Comparison of ENCODE assay signal across 25 mouse cellular contexts in the genomic region with DNA sequence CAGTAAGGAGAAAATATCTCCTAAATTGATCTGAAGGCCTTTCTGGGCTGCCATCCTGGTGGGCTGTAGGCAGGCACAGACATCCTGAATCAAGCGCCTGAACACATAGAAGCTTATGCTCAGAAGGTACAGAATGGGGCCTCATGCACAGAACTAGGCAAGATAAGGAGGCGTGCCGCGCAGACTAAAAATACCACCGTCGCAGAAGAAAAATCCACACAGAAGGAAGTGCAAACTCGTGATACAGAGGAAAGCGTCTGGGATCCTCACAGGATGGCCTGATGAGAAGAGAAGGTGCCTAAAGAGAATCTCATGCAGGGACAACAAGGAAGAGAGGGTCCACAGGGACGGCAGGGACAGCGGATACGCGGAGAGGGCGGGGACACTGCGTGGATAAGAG. TPM values are rescaled to one million over a fixed set of nuclear protein-coding genes. Genes with fewer than 3 reads are reported as not detected.
DNase-seq lines count a peak whose midpoint lies in the region; ATAC-seq lines count a peak whose summit lies in the region.
"Had no signal": no experiment of that assay in that cellular context is flagged by ENCODE, and none has a peak within 500 bp of the region (broad histone marks: within the 10 kb centered on the region; RNA-seq: fewer than 3 reads in every experiment).

No protein-coding gene starts in this region.

- no peaks in the 10 kb centered on the region for H3K27me3 ChIP-seq in heart, embryonic 13.5 days (replicated peaks)
- H3K27me3 ChIP-seq in forebrain, embryonic 15.5 days, result no peaks in the 10 kb centered on the region
- H3K27me3 ChIP-seq: liver, embryonic 12.5 days; midbrain, embryonic 13.5 days had no signal

- ATAC-seq in heart, embryonic 13.5 days (ENCODE audit: extremely low read depth, insufficient number of reproducible peaks, low FRiP score, low TSS enrichment), result no peak
- ATAC-seq in megakaryocyte progenitor cell, adult 5-6 weeks (replicated peaks; ENCODE audit: poor library complexity), result peak; percentile 50
- ATAC-seq in forebrain, embryonic 15.5 days (replicated peaks), result no peak
- ATAC-seq: activated CD4-positive, CD25-positive, alpha-beta regulatory T cell, adult 4 months; hindbrain, postnatal 0 days; liver, embryonic 12.5 days; midbrain, embryonic 13.5 days had no signal

- H3K9me3 ChIP-seq in heart, embryonic 13.5 days, result no peaks in the 10 kb centered on the region
- no peaks in the 10 kb centered on the region for H3K9me3 ChIP-seq in forebrain, embryonic 15.5 days
- H3K9me3 ChIP-seq: forebrain, embryonic 10.5 days; liver, embryonic 12.5 days; midbrain, embryonic 13.5 days had no signal

- DNase-seq in heart, postnatal 10 days, result no peak
- peak; percentile 88 for DNase-seq in brain, adult 2 months (ENCODE audit: low read depth, low spot score)
- DNase-seq in frontal cortex, postnatal 14 days (ENCODE audit: low spot score in 2 of 2), result peak; percentile 35 to 50
- no peak for DNase-seq in lung, postnatal 4 days
- no peak for DNase-seq in T-cell, adult 2 months (ENCODE audit: low spot score)
- DNase-seq: adrenal gland, postnatal 25 days; cerebellum, adult 8-10 months; heart, adult 18-20 months; kidney, adult 2 months; kidney, postnatal 14 days; lung, embryonic 14.5 days; retina, postnatal 1 day; thymus, postnatal 14 days had no signal

- peak overlapping the region; percentile 27 for H3K4me3 ChIP-seq in heart, embryonic 13.5 days
- no peak overlapping the region for H3K4me3 ChIP-seq in forebrain, embryonic 15.5 days
- H3K4me3 ChIP-seq: forebrain, embryonic 10.5 days; liver, embryonic 12.5 days; midbrain, embryonic 13.5 days; myocyte had no signal

- peak overlapping the region; percentile 61 for H3K4me2 ChIP-seq in heart, embryonic 13.5 days
- H3K4me2 ChIP-seq in forebrain, embryonic 15.5 days (replicated peaks), result no peak overlapping the region
- H3K4me2 ChIP-seq: liver, embryonic 12.5 days; lung, embryonic 14.5 days; midbrain, embryonic 13.5 days had no signal

- H3K36me3 ChIP-seq in heart, embryonic 13.5 days, result no peaks in the 10 kb centered on the region
- H3K36me3 ChIP-seq in forebrain, embryonic 15.5 days, result no peaks in the 10 kb centered on the region
- H3K36me3 ChIP-seq: forebrain, embryonic 10.5 days; liver, embryonic 12.5 days; midbrain, embryonic 13.5 days had no signal

- peak overlapping the region; percentile 83 for H3K27ac ChIP-seq in heart, embryonic 13.5 days (replicated peaks)
- H3K27ac ChIP-seq in forebrain, embryonic 15.5 days (replicated peaks), result no peak overlapping the region
- H3K27ac ChIP-seq: forebrain, embryonic 10.5 days; hindbrain, postnatal 0 days; liver, embryonic 12.5 days; midbrain, embryonic 13.5 days; stomach, postnatal 0 days had no signal

- intact Hi-C loops in heart, postnatal 10 days (cut with DNase I), result no loop called here

- 40% methylated on average over 14 of the region's 14 CpGs for WGBS in heart, embryonic 13.5 days
- 92% methylated on average over 14 of the region's 14 CpGs for WGBS in forebrain, embryonic 15.5 days

- no peak overlapping the region for H3K9ac ChIP-seq in heart, embryonic 13.5 days
- no peak overlapping the region for H3K9ac ChIP-seq in forebrain, embryonic 15.5 days (replicated peaks)
- H3K9ac ChIP-seq: liver, embryonic 12.5 days; lung, embryonic 14.5 days; midbrain, embryonic 13.5 days had no signal

- H3K4me1 ChIP-seq in heart, embryonic 13.5 days, result peaks cover 40% of the 10 kb centered on the region
- H3K4me1 ChIP-seq in forebrain, embryonic 15.5 days, result no peaks in the 10 kb centered on the region
- H3K4me1 ChIP-seq: forebrain, embryonic 10.5 days; liver, embryonic 12.5 days had no signal

RNA-seq across cellular contexts. Expression of a gene that starts 58.7 kb away (rescaled TPM):
- polyA plus RNA-seq in heart, embryonic 13.5 days (2015; fragmentation: Nextera tagmentation; extraction: Ambion mirVana), result 0.32 and 0.57 TPM in 2 replicates
- total RNA-seq in heart, postnatal 10 days (2021), result not detected
- total RNA-seq in megakaryocyte progenitor cell, adult 5-6 weeks (2015), result not detected in 2 replicates
- total RNA-seq in megakaryocyte progenitor cell, adult 5-6 weeks (2017), result not detected in 2 replicates
- 5.0 and 6.4 TPM in 2 replicates for polyA plus RNA-seq in forebrain, embryonic 15.5 days (2015; fragmentation: Nextera tagmentation; extraction: Ambion mirVana)
- total RNA-seq: gastrocnemius, adult 8-10 months; heart, adult 18-20 months; neutrophil, adult 5-6 weeks had no signal
- polyA plus RNA-seq: activated CD4-positive, CD25-positive, alpha-beta regulatory T cell, adult 4 months; liver, embryonic 12.5 days had no signal

Comparison
In these comparisons a context has a peak if more than half of its experiments do, and no peak if none do; other contexts are left out.
1. DNase-seq: peak in brain, adult 2 months (single experiment) and frontal cortex, postnatal 14 days (2 of 2); none in heart, postnatal 10 days (0 of 2), lung, postnatal 4 days (0 of 2) and T-cell, adult 2 months (single experiment).